Mouse (Mus musculus): ENCODE data around the gene Arhgap15.

Arhgap15 gene

GRCm38 (mm10) chr2:44121162-44121561 lies 372.5 kb downstream of the Arhgap15 start:
- DNase-seq = no peak

GRCm38 (mm10) chr2:44123246-44123645 lies 374.6 kb downstream of the Arhgap15 start:
- no peak for DNase-seq

- DNase-seq = no peak
These were observed 375.5 kb downstream of the Arhgap15 start for GRCm38 (mm10) chr2:44124093-44124492.

- no peak for DNase-seq
These were observed 376.1 kb downstream of the Arhgap15 start for GRCm38 (mm10) chr2:44124683-44125082.

- DNase-seq = no peak
These were observed 377.5 kb downstream of the Arhgap15 start for GRCm38 (mm10) chr2:44126044-44126695.

- no peak for DNase-seq
These were observed 380.9 kb downstream of the Arhgap15 start for GRCm38 (mm10) chr2:44129533-44129932.

GRCm38 (mm10) chr2:44131271-44131670 lies 382.6 kb downstream of the Arhgap15 start:
- DNase-seq = no peak

GRCm38 (mm10) chr2:44134796-44135195 lies 386.2 kb downstream of the Arhgap15 start:
- DNase-seq = no peak

- DNase-seq = no peak
These were observed 391.8 kb downstream of the Arhgap15 start for GRCm38 (mm10) chr2:44140455-44140854.

- DNase-seq = no peak
These were observed 393.5 kb downstream of the Arhgap15 start for GRCm38 (mm10) chr2:44142152-44142551.

GRCm38 (mm10) chr2:44142611-44143010 lies 394.0 kb downstream of the Arhgap15 start:
- DNase-seq = no peak

- no peak for DNase-seq
These were observed 397.7 kb downstream of the Arhgap15 start for GRCm38 (mm10) chr2:44146124-44146981.

- DNase-seq = no peak
These were observed 398.9 kb downstream of the Arhgap15 start for GRCm38 (mm10) chr2:44147486-44147885.

GRCm38 (mm10) chr2:44147971-44148370 lies 399.3 kb downstream of the Arhgap15 start:
- no peak for DNase-seq

GRCm38 (mm10) chr2:44148550-44149100 lies 400.0 kb downstream of the Arhgap15 start:
- no peak for DNase-seq

GRCm38 (mm10) chr2:44152301-44152700 lies 403.7 kb downstream of the Arhgap15 start:
- no peak for DNase-seq

GRCm38 (mm10) chr2:44160358-44160757 lies 411.7 kb downstream of the Arhgap15 start:
- no peak for DNase-seq

- DNase-seq = no peak
These were observed 417.2 kb downstream of the Arhgap15 start for GRCm38 (mm10) chr2:44165789-44166188.

- DNase-seq = no peak
These were observed 418.1 kb downstream of the Arhgap15 start for GRCm38 (mm10) chr2:44166716-44167115.

- DNase-seq = no peak
These were observed 435.9 kb downstream of the Arhgap15 start for GRCm38 (mm10) chr2:44184476-44184875.

GRCm38 (mm10) chr2:44190749-44191148 lies 442.1 kb downstream of the Arhgap15 start:
- DNase-seq = no peak

GRCm38 (mm10) chr2:44192058-44192457 lies 443.4 kb downstream of the Arhgap15 start:
- DNase-seq = no peak

- DNase-seq = no peak
These were observed 466.9 kb downstream of the Arhgap15 start for GRCm38 (mm10) chr2:44215506-44215905.

GRCm38 (mm10) chr2:44217811-44218210 lies 469.2 kb downstream of the Arhgap15 start:
- DNase-seq = no peak

Data from cerebellum, adult 18-20 months (tissue).